Mouse (Mus musculus): ENCODE results near the gene Mtmr3. TPM values are rescaled to one million over a fixed set of nuclear protein-coding genes. Genes with fewer than 3 reads are reported as not detected.

Gene Mtmr3
- total and polyA plus RNA-seq, 3 experiments, result 31.7 to 46.3 (median 32.5) TPM

- no peaks in the 10 kb centered on the region for H3K27me3 ChIP-seq (replicated peaks)
- peaks cover 0 to 8% of the 10 kb centered on the region in 2 experiments; a peak in 1 of 4 replicates for H3K4me1 ChIP-seq (ENCODE audit: control insufficient read depth in 1 of 2, insufficient read depth in 2 of 2)
- no peak overlapping the region for H3K9ac ChIP-seq (ENCODE audit: insufficient read depth, low read depth)
- no peak overlapping the region for H3K4me2 ChIP-seq (ENCODE audit: insufficient read depth, low read depth, poor library complexity, severe bottlenecking)
- no peak overlapping the region for H3K27ac ChIP-seq (ENCODE audit: insufficient read depth, low read depth)
- dilution Hi-C loops (cut with MboI; ENCODE audit: extremely low pct_ligation_motif_present, extremely low pct_unique_long_range_greater_than_20kb, low sequenced_read_pairs) (no loop called here), in situ Hi-C loops (cut with MboI; ENCODE audit: low pct_ligation_motif_present, low pct_unique_long_range_greater_than_20kb, low sequenced_read_pairs) (no loop called here)
- peaks cover 12% of the 10 kb centered on the region for H3K79me2 ChIP-seq (replicated peaks; ENCODE audit: control insufficient read depth, extremely low read depth, insufficient read depth, poor library complexity, severe bottlenecking)
- H3K9me3 ChIP-seq (replicated peaks; ENCODE audit: low read length), result no peaks in the 10 kb centered on the region
- DNase-seq (ENCODE audit: extremely low read depth), result no peak
- TF ChIP-seq TCF12 (IDR thresholded peaks at IDR 0.05; ENCODE audit: low read depth, low read length), result no peak
- no peak for TF ChIP-seq ETS1 (conservative IDR thresholded peaks at IDR 0.05; ENCODE audit: low read depth, low read length)
- peak; percentile 9; the same call in 1 of the 2 replicates for TF ChIP-seq ZNF384 (IDR thresholded peaks at IDR 0.05; ENCODE audit: low read depth, low read length)
- TF ChIP-seq USF2 (conservative IDR thresholded peaks at IDR 0.05; ENCODE audit: low read depth, low read length), result no peak
- TF ChIP-seq HCFC1 (IDR thresholded peaks at IDR 0.05; ENCODE audit: low read depth, low read length), result no peak
- no peak for TF ChIP-seq USF1 (IDR thresholded peaks at IDR 0.05; ENCODE audit: low read depth, low read length)
- peaks cover 0 to 11% of the 10 kb centered on the region in 2 experiments for H3K36me3 ChIP-seq (replicated peaks in 1 of 2; ENCODE audit: control insufficient read depth in 1 of 2, insufficient read depth in 1 of 2, low read length in 1 of 2)
- H3K4me3 ChIP-seq (replicated peaks in 1 of 3; ENCODE audit: low read depth in 2 of 3, low read length in 2 of 3, poor library complexity in 1 of 3), result no peak overlapping the region
Measured at GRCm38 (mm10) chr11:4566333-4566732, 28.3 kb downstream of the Mtmr3 start.

GRCm38 (mm10) chr11:4565545-4565944, 29.1 kb downstream of the Mtmr3 start:
- DNase-seq (ENCODE audit: extremely low read depth), result no peak
- Histone ChIP-seq H3K36me3 (replicated peaks in 1 of 2; ENCODE audit: control insufficient read depth in 1 of 2, insufficient read depth in 1 of 2, low read length in 1 of 2) (peaks cover 0 to 11% of the 10 kb centered on the region in 2 experiments), H3K27ac (ENCODE audit: insufficient read depth, low read depth) (no peak overlapping the region), H3K27me3 (replicated peaks) (no peaks in the 10 kb centered on the region), H3K4me3 (replicated peaks in 1 of 3; ENCODE audit: low read depth in 2 of 3, low read length in 2 of 3, poor library complexity in 1 of 3) (no peak overlapping the region), H3K79me2 (replicated peaks; ENCODE audit: control insufficient read depth, extremely low read depth, insufficient read depth, poor library complexity, severe bottlenecking) (peaks cover 14% of the 10 kb centered on the region), H3K4me1 (ENCODE audit: control insufficient read depth in 1 of 2, insufficient read depth in 2 of 2) (peaks cover 0 to 8% of the 10 kb centered on the region in 2 experiments; a peak in 1 of 4 replicates), H3K9ac (ENCODE audit: insufficient read depth, low read depth) (no peak overlapping the region), H3K4me2 (ENCODE audit: insufficient read depth, low read depth, poor library complexity, severe bottlenecking) (no peak overlapping the region), H3K9me3 (replicated peaks; ENCODE audit: low read length) (no peaks in the 10 kb centered on the region)
- TF ChIP-seq MAZ (IDR thresholded peaks at IDR 0.05; ENCODE audit: low read depth, low read length) (no peak), RAD21 (IDR thresholded peaks at IDR 0.05; ENCODE audit: low read depth, low read length) (no peak), TCF12 (IDR thresholded peaks at IDR 0.05; ENCODE audit: low read depth, low read length) (no peak), BHLHE40 (IDR thresholded peaks at IDR 0.05; ENCODE audit: low read depth, low read length) (no peak), ELF1 (IDR thresholded peaks at IDR 0.05; ENCODE audit: low read depth, low read length) (no peak), NELFE (IDR thresholded peaks at IDR 0.05; ENCODE audit: low read depth, low read length) (no peak), ZKSCAN1 (IDR thresholded peaks at IDR 0.05; ENCODE audit: borderline replicate concordance, low read depth, low read length) (no peak), E2F4 (IDR thresholded peaks at IDR 0.05; ENCODE audit: insufficient replicate concordance, low read depth, low read length) (no peak), USF2 (conservative IDR thresholded peaks at IDR 0.05; ENCODE audit: low read depth, low read length) (no peak), NRF1 (IDR thresholded peaks at IDR 0.05; ENCODE audit: low read depth, low read length) (no peak), RCOR1 (conservative IDR thresholded peaks at IDR 0.05; ENCODE audit: low read depth, low read length) (no peak), GABPA (IDR thresholded peaks at IDR 0.05; ENCODE audit: insufficient replicate concordance, low read depth, low read length) (no peak), MEF2A (IDR thresholded peaks at IDR 0.05; ENCODE audit: borderline replicate concordance, low read depth, low read length) (no peak)
- dilution Hi-C loops (cut with MboI; ENCODE audit: extremely low pct_ligation_motif_present, extremely low pct_unique_long_range_greater_than_20kb, low sequenced_read_pairs), result no loop called here
- in situ Hi-C loops (cut with MboI; ENCODE audit: low pct_ligation_motif_present, low pct_unique_long_range_greater_than_20kb, low sequenced_read_pairs), result no loop called here

All from CH12.LX (cell line).